Mouse (Mus musculus) embryonic stem cell, embryonic (primary cell): ENCODE results near the gene Fez2.

ENCODE experiments used
- CTCF ChIA-PET, 4 experiments: fragments of 300-600 bp in 2 of 4; fragments of 350-600 bp in 2 of 4; sonication (Branson Sonifier 250); formaldehyde crosslinking; loops; one replicate each; lab custom pipeline; 2022; ENCODE audit warnings: inconsistent platforms in 2 of 4; lab: Charles Lee
- POLR2A ChIA-PET, 4 experiments: fragments of 300-600 bp in 2 of 4; fragments of 350-600 bp in 2 of 4; sonication (Branson Sonifier 250); formaldehyde crosslinking; loops; one replicate each; lab custom pipeline; 2022; ENCODE audit warnings: antibody characterized with exemption in 4 of 4, inconsistent platforms in 1 of 4; lab: Charles Lee

The Fez2 gene

DNA sequence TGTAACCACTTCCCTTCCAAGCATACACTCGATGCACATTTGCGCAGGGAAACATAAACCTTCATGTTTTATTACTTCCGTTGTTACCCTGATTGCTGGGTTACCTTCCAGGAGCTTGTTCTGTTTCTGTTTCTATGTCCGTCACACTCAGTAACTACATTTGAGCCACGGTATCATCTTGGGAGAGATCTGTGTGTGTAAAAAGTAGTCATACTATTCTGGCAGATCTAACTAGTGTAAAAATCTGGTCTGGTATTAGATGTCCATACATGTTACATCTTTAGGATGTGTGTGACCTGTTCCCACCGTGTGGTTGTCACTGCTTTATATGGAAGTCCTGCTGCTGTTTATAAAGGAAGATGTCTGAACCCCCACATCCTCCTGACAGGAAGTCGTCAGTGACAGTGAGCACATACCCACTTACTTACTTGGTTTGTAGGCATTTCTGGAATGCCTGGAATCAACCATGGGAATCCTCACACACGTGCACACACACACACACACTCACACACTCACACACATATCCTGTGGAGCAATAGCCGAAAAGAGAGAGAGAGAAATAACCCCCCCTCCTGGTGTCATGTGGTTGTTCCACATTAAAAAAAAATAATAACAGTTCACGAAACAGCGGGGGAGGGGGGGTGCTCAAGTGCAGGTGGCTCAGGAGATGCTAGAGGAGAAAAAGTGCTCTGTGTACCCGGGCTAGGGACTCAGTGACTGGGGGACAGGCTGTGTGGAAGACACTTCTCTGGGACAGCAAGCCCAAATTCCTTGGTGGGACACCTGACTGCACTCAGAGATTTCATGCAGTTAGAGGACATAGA, 66.1 kb downstream of the Fez2 start:
- POLR2A ChIA-PET, result interaction anchor here in 1 of 4 experiments (0.7 kb wide), 1 partner anchor 747 kb away, joined by 3 read pairs; no protein-coding TSS in a partner anchor
- CTCF ChIA-PET, result no interaction called here

GRCm38 (mm10) chr17:78347111-78347801, 70.7 kb downstream of the Fez2 start:
- ChIA-PET POLR2A (interaction anchor here in 1 of 4 experiments (0.6 kb wide), 1 partner anchor 148 kb away, joined by 4 read pairs; no protein-coding TSS in a partner anchor), CTCF (interaction anchor here in 1 of 4 experiments (0.6 kb wide), 1 partner anchor 24 kb away, joined by 6 read pairs; no protein-coding TSS in a partner anchor)

GRCm38 (mm10) chr17:78343688-78344087, 74.3 kb downstream of the Fez2 start:
- POLR2A ChIA-PET, result no interaction called here
- CTCF ChIA-PET, result no interaction called here

DNA sequence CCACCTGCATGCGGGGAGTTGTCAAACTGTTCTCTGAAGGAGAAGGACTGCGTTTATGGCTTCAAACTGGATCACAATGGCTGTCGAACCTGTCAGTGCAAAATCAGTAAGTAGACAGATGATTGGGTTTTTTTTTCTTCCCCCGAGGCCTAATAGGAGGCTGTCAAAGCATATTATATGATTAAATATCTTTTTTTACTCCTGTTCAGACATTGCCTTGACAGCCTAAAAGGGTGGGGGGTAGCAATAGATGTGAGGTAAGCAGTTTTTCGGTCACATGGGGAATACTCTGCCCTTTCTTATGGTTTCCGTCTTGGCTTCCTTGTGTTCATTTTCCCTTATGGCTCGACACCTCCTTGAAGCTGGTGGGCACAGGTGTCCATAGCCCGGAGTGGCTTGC, 82.7 kb downstream of the Fez2 start:
- ChIA-PET POLR2A (no interaction called here), CTCF (no interaction called here)

- CTCF ChIA-PET, result no interaction called here
- POLR2A ChIA-PET, result no interaction called here
Measured at GRCm38 (mm10) chr17:78333275-78333674, 84.7 kb downstream of the Fez2 start.

DNA sequence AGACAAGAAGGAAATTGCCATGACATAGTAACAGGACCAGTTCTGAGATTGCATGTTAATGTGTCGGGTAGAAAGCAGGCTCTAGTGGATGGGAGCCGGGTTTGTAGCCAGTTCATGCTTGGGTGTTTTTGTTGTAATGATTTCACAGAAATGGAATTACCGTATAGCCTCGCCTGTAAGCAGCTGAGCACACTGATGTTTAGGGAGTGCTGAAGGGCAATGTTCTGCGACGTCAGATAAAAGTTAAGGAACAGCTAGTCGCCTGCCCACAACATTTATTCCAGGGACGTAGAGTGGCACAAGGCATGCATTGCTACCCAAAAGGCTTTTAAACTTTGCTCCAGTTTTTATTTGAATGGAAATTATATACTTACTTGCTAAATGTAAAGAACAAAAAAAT, 86.5 kb downstream of the Fez2 start:
- POLR2A ChIA-PET, result no interaction called here
- CTCF ChIA-PET, result no interaction called here

DNA sequence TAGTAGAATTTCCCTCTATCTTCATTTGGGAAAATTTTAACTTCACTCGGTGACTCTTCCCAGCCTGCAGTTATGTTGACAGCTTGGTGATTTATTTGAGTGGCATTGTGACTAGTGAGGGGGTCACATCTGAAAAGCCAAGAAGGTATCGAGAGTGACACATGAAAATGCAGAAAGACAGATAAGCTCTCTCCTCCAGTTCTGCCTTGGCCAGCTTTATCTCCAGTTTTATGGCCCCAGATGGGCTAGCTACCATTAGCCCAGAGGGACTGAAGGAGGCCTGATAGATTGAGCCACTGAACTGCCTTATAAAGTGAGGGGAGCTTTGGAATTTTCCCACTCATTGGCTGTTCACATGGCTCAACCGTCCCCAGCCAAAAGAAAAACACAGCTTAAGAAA, 89.7 kb downstream of the Fez2 start:
- CTCF ChIA-PET, result no interaction called here
- POLR2A ChIA-PET, result no interaction called here

DNA sequence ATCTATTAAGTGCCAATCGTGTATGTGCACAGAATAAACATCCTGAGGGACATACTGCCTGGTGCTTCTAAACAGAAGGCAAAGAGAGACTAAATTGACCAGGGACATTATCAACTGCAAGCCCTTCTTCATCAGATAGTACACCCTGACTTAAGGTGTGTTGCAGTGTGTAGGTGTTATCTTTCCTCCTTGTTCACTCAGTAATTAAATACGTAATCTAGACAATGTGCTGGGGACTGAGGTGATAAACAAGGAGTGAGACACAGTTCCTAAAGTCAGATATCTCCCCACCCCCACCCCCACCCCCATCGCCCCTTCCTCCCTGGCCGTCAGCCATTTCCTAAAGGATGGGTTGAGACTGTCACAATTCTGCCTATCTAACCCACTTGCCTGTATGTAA, 90.8 kb downstream of the Fez2 start:
- ChIA-PET CTCF (interaction anchor here in 1 of 4 experiments (0.5 kb wide), 1 partner anchor 126 kb away, joined by 3 read pairs; no protein-coding TSS in a partner anchor), POLR2A (interaction anchor here in 1 of 4 experiments (1.0 kb wide), 1 partner anchor 28 kb away, joined by 3 read pairs; no protein-coding TSS in a partner anchor)

- CTCF ChIA-PET, result no interaction called here
- POLR2A ChIA-PET, result interaction anchor here in 1 of 4 experiments (1.0 kb wide), 1 partner anchor 29 kb away, joined by 3 read pairs; no protein-coding TSS in a partner anchor
Measured at GRCm38 (mm10) chr17:78326381-78326780, 91.6 kb downstream of the Fez2 start.

- CTCF ChIA-PET, result interaction anchor here in 1 of 4 experiments (0.6 kb wide), 1 partner anchor 798 kb away, joined by 4 read pairs; no protein-coding TSS in a partner anchor
- POLR2A ChIA-PET, result interaction anchor here in 1 of 4 experiments (1.0 kb wide), 1 partner anchor 29 kb away, joined by 3 read pairs; no protein-coding TSS in a partner anchor
Measured at GRCm38 (mm10) chr17:78325761-78326332, 92.1 kb downstream of the Fez2 start.

DNA sequence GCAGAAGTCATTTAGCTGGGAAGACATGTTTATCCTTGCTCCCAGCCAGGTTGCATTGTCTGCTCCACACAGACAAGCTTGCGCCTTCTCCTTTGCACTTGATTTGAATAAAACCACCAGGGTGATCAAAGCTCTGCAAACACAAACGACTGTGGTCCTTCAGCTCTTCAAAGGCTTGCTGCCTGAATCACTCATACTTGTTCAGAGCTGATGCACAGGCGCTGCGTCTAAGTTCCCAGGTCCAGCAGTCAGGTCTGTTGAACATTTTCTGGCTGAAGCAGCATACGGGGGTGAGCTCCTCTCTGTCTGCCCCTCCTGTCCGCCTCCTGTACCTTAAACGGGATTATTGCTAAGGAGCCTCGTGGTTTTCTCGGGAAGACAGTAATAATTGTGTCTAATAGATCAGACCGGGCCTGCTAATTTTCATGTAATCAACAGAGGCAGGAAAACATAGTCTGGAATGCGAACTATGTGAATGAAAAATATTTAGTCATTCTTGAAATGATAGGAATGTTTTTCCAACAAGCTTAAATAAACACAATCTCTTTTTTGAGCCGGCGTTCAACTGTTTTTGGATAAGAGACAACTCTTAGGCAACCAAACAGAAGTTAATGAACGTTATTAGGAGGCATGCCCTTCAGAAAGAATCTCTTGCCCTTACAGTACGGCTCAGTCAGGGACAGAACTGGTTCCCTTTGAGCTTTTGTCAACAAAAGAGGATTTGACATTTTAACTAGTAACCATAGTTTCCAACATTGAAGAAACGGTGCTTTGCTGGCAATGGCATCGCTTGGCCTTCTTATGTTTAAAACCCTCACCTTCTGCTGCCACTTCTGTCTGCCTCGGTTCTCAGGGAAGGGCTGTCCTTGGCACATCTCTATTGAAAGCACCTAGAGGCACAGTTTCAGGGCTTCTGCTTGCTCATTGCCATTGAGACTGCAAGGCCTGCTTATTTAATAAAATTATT, 95.3 kb downstream of the Fez2 start:
- ChIA-PET CTCF (interaction anchor here in 2 of 4 experiments (0.6 to 1.4 kb wide), 4 partner anchors 25 to 265 kb away, joined by 4 to 7 read pairs (median 6); no protein-coding TSS in a partner anchor), POLR2A (interaction anchor here in 2 of 4 experiments (0.5 to 0.7 kb wide), 3 partner anchors 17 to 144 kb away, joined by 3 read pairs; no protein-coding TSS in a partner anchor)

GRCm38 (mm10) chr17:78321216-78321835, 96.6 kb downstream of the Fez2 start:
- ChIA-PET CTCF (interaction anchor here in 1 of 4 experiments (1.4 kb wide), 1 partner anchor 109 kb away, joined by 4 read pairs; no protein-coding TSS in a partner anchor), POLR2A (interaction anchor here in 1 of 4 experiments (0.9 kb wide), 1 partner anchor 145 kb away, joined by 3 read pairs; no protein-coding TSS in a partner anchor)
